Mouse (Mus musculus): ENCODE measurements around the gene Zdhhc21.

DNA sequence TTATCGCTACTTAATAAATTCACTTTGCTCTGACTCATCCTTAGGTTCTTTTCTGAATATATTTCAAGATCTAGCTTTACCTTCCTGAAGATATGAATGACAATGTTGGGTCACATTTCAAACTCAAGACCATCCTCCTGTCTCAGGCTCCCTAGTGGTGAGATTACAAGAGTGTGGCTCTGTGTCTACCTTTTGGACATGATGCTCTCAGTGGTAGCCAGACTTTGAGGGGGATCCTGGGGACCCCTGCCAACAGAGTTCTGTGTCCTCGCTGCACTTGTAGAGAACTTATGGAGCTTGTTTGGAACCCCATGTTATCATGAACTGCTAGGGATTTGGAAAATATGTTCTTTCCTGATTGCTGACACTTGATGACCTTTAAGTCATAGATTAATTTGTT lies 1.7 kb upstream of the Zdhhc21 start:
- TF ChIP-seq CTCF (conservative IDR thresholded peaks at IDR 0.05; ENCODE audit: insufficient read depth, insufficient read length, low read depth, low read length) (no peak), POLR2A (IDR thresholded peaks at IDR 0.05; ENCODE audit: low read depth, low read length) (no peak)

Measured in kidney, adult 2 months (tissue).